Comparison of ENCODE assay signal across 8 mouse cellular contexts in genomic region chr6:112717168-112717567, GRCm38 (mm10). TPM values are rescaled to one million over a fixed set of nuclear protein-coding genes. Genes with fewer than 3 reads are reported as not detected.
DNase-seq lines count a peak whose midpoint lies in the region; ATAC-seq and TF ChIP-seq lines count a peak whose summit lies in the region.

No protein-coding gene starts in this region.

- no peaks in the 10 kb centered on the region for H3K36me3 ChIP-seq in lung, embryonic 14.5 days (ENCODE audit: insufficient read depth)

- H3K27me3 ChIP-seq in lung, embryonic 14.5 days (ENCODE audit: insufficient read depth, low read length) = no peaks in the 10 kb centered on the region

- no peak overlapping the region for H3K9ac ChIP-seq in lung, embryonic 14.5 days

- WGBS in lung, adult 2 months = 46% methylated on average over 5 of the region's 5 CpGs
- WGBS in lung, embryonic 14.5 days = 41% methylated on average over 5 of the region's 5 CpGs

- H3K9me3 ChIP-seq in lung, embryonic 14.5 days (ENCODE audit: low read depth, low read length) = no peaks in the 10 kb centered on the region

- ATAC-seq in common myeloid progenitor, adult 5-6 weeks (replicated peaks; ENCODE audit: low read depth, poor library complexity, severe bottlenecking) = peak; percentile 59
- ATAC-seq in lung, embryonic 14.5 days (ENCODE audit: insufficient read depth) = no peak

- TF ChIP-seq CTCF in lung, adult 2 months (IDR thresholded peaks at IDR 0.05; ENCODE audit: insufficient read depth, low read length) = 0 out of 2 replicates have a peak, but pooled peaks have one; percentile 30
- TF ChIP-seq CTCF in lung, embryonic 14.5 days (IDR thresholded peaks at IDR 0.05; ENCODE audit: low read depth) = peak; percentile 64

- H3K4me1 ChIP-seq in lung, adult 2 months (ENCODE audit: control insufficient read depth, insufficient read depth, low read length) = no peaks in the 10 kb centered on the region
- H3K4me1 ChIP-seq in lung, embryonic 14.5 days (ENCODE audit: insufficient read depth) = no peaks in the 10 kb centered on the region

- TF ChIP-seq POLR2A in lung, adult 2 months (IDR thresholded peaks at IDR 0.05; ENCODE audit: borderline replicate concordance, extremely low read depth, low read depth, low read length) = no peak

- DNase-seq in adrenal gland, postnatal 14 days = peak; percentile 34
- no peak for DNase-seq in adrenal gland, postnatal 4 days (ENCODE audit: low spot score in 2 of 2)
- DNase-seq in lung, adult 2 months = no peak
- DNase-seq in lung, postnatal 4 days = no peak
- DNase-seq in lung, embryonic 14.5 days = peak; percentile 49
- peak; percentile 33 for DNase-seq in thymus, postnatal 25 days
- no peak for DNase-seq in heart, adult 18-20 months

- no peak overlapping the region for H3K27ac ChIP-seq in lung, embryonic 14.5 days (ENCODE audit: low read depth)

- no peak overlapping the region for H3K4me2 ChIP-seq in lung, embryonic 14.5 days

- H3K4me3 ChIP-seq in lung, adult 2 months (replicated peaks; ENCODE audit: extremely low read depth, low read depth, low read length) = no peak overlapping the region
- H3K4me3 ChIP-seq in lung, embryonic 14.5 days (ENCODE audit: low read depth, low read length) = no peak overlapping the region

RNA-seq across cellular contexts. Expression of gene Rad18, which starts 20.7 kb away (rescaled TPM):
- 9.3 and 10.4 TPM in 2 replicates for total RNA-seq in adrenal gland, postnatal 14 days (2021)
- total RNA-seq in adrenal gland, postnatal 4 days (2021) = 10 to 100 TPM; 14.8 to 16.0 TPM
- 1.1 and 1.6 TPM in 2 replicates for polyA plus RNA-seq in lung, adult 2 months (2012; rRNA removed)
- total RNA-seq in common myeloid progenitor, adult 5-6 weeks (2017) = 51.9 and 72.9 TPM in 2 replicates
- 49.8 and 55.5 TPM in 2 replicates for polyA plus RNA-seq in lung, embryonic 14.5 days (2014; fragmentation: Nextera tagmentation; extraction: Ambion mirVana)
- 1 to 10 TPM; 1.5 to 2.0 TPM for total RNA-seq in heart, adult 18-20 months (2021)

Comparison
In these comparisons a context has a peak if more than half of its experiments do, and no peak if none do; other contexts are left out.
1. DNase-seq: peak in adrenal gland, postnatal 14 days (single experiment), lung, embryonic 14.5 days (single experiment) and thymus, postnatal 25 days (single experiment); none in adrenal gland, postnatal 4 days (0 of 2), lung, adult 2 months (single experiment), lung, postnatal 4 days (0 of 2) and heart, adult 18-20 months (0 of 2).